Mouse (Mus musculus): ENCODE results near the gene Pif1. TPM values are rescaled to one million over a fixed set of nuclear protein-coding genes. Genes with fewer than 3 reads are reported as not detected.

Pif1 gene
- total RNA-seq, 2 experiments from 2014 or later = not detected

GRCm38 (mm10) chr9:65635766-65636165 lies 48.8 kb downstream of the Pif1 start:
- no peak for DNase-seq (ENCODE audit: low spot score in 2 of 2)

DNA sequence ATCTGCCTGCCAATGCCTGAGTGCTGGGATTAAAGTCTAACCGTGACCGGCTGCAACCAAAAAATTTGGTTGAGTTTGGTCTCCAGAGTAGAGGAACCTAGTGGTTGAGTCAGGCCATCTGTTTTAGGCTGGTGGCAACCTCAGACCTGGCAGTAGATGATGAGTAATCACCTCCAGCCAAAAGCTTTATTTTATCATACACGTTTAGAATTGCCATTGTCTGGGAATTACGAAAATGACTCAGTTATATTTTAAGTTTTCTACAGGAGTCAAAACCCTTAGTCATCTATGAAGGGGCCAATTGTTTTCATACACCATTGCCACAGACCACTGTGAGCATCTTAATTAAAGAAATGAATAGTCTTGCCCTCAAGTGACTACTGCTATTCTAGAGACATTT lies 50.0 kb downstream of the Pif1 start:
- no peak for DNase-seq (ENCODE audit: low spot score in 2 of 2)

GRCm38 (mm10) chr9:65639065-65639464 lies 52.1 kb downstream of the Pif1 start:
- DNase-seq (ENCODE audit: low spot score in 2 of 2) = no peak

DNA sequence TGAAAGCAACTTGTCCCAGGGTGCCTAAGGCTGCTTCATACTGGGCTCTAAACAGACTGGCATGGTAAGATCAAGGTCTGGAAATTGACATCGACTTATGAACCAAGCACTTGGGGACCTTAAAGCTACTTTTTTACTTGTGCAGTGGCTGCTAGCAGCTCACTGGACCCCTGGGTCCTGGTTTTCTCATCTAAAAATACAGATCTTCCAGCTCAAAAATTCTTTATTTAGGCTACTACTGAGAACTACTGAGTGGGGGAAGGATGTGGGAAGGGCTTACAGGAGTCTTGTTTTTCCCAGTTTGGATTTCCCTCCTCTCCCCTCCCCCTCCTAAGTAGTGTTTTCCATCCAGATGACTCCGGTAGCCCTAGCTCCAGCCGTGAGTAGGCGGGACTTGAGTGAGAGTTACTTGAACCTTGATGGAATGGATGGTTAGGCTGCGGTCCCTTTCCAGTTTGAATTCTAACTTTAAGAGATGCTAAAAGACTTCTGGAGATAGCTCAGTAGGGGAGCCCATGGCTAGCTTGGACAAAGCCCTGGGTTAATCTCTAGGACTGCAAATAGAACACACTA lies 54.0 kb downstream of the Pif1 start:
- no peak for DNase-seq (ENCODE audit: low spot score in 2 of 2)

GRCm38 (mm10) chr9:65641446-65642052 lies 54.6 kb downstream of the Pif1 start:
- no peak for DNase-seq (ENCODE audit: low spot score in 2 of 2)

DNA sequence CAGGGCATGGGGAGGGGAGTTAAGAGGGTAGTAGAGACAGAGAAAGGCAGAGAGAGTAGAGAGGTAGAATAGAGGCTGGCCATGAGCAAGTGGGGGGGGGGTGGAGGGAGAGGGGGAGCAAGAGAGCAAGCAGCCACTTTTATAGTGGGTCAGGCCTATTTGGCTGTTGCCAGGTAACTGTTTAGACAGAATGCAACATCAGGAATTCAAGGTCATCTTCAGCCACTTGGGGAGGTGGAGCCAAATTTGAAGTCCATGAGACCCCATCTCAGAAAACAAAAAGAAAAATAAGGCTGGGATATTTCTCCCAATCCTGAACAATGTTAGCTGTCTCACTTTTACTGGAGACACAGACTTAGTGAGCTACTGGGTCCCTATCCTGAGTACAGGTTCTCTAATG lies 55.6 kb downstream of the Pif1 start:
- no peak for DNase-seq (ENCODE audit: low spot score in 2 of 2)

GRCm38 (mm10) chr9:65644960-65645359 lies 58.0 kb downstream of the Pif1 start:
- no peak for DNase-seq (ENCODE audit: low spot score in 2 of 2)

Other genes with a start within 250 kb of the Pif1 start
- gene Pdcd7, start 241.1 kb upstream of the Pif1 start, total RNA-seq (2021) = 10 to 100 TPM; 18.0 to 18.6 TPM
- under 1 TPM; 0.45 to 0.86 TPM for gene Ubap1l, start 226.1 kb upstream of the Pif1 start, total RNA-seq (2021)
- under 1 TPM; 0.17 to 0.26 TPM for gene Kbtbd13, start 195.5 kb upstream of the Pif1 start, total RNA-seq (2021)
- 10 to 100 TPM in 1 of 2 experiments, 1 to 10 TPM in 1; 5.7 to 31.8 TPM for gene Rasl12, start 188.7 kb upstream of the Pif1 start, total RNA-seq (2021)
- not detected for gene Slc51b, start 164.2 kb upstream of the Pif1 start, total RNA-seq (2021)
- gene Mtfmt, start 151.4 kb upstream of the Pif1 start, total RNA-seq (2021) = 10 to 100 TPM; 10.9 to 12.4 TPM
- 10 to 100 TPM; 53.2 to 64.3 TPM for gene Spg21, start 126.2 kb upstream of the Pif1 start, total RNA-seq (2021)
- gene Ankdd1a, start 67.0 kb upstream of the Pif1 start, total RNA-seq (2021) = 1 to 10 TPM in 1 of 2 experiments, under 1 TPM in 1; 0.35 to 1.6 TPM
- gene Plekho2, start 7.1 kb upstream of the Pif1 start, total RNA-seq (2021) = 10 to 100 TPM; 44.9 to 52.5 TPM
- 10 to 100 TPM; 63.3 to 89.9 TPM for gene Rbpms2, start 42.5 kb downstream of the Pif1 start, total RNA-seq (2021)
- 100 to 1,000 TPM; 131 to 132 TPM for gene Oaz2, start 80.8 kb downstream of the Pif1 start, total RNA-seq (2021)
- 10 to 100 TPM; 19.6 to 24.4 TPM for gene Zfp609, start 240.4 kb downstream of the Pif1 start, total RNA-seq (2021)

Measured in adrenal gland, adult 18-20 months (tissue).